Comparison of ENCODE assay signal across 14 mouse cellular contexts in genomic region chr6:12255434-12255833, GRCm38 (mm10).
DNase-seq lines count a peak whose midpoint lies in the region; ATAC-seq and TF ChIP-seq lines count a peak whose summit lies in the region.
"Had no signal": no experiment of that assay in that cellular context is flagged by ENCODE, and none has a peak within 500 bp of the region (broad histone marks: within the 10 kb centered on the region; RNA-seq: fewer than 3 reads in every experiment).

No protein-coding gene starts in this region.

- peak; percentile 56 for ATAC-seq in hindbrain, embryonic 11.5 days (ENCODE audit: low FRiP score)
- ATAC-seq in hindbrain, embryonic 16.5 days = no peak
- no peak for ATAC-seq in midbrain, embryonic 16.5 days
- ATAC-seq in hindbrain, postnatal 0 days = no peak
- ATAC-seq: intestine, postnatal 0 days had no signal

- intact Hi-C loops in left cerebral cortex, postnatal 14 days (cut with DNase I) = no loop called here

- no peaks in the 10 kb centered on the region for H3K27me3 ChIP-seq in hindbrain, embryonic 11.5 days (ENCODE audit: control insufficient read depth, insufficient read depth, low read length)
- H3K27me3 ChIP-seq in hindbrain, embryonic 16.5 days (replicated peaks; ENCODE audit: control insufficient read depth, insufficient read depth, low read length) = no peaks in the 10 kb centered on the region
- H3K27me3 ChIP-seq in midbrain, embryonic 10.5 days (ENCODE audit: low read depth, poor library complexity, severe bottlenecking) = no peaks in the 10 kb centered on the region
- H3K27me3 ChIP-seq in midbrain, embryonic 16.5 days (ENCODE audit: control insufficient read depth, insufficient read depth, low read depth, low read length) = no peaks in the 10 kb centered on the region
- H3K27me3 ChIP-seq in hindbrain, postnatal 0 days (ENCODE audit: insufficient read depth, low read length) = no peaks in the 10 kb centered on the region
- H3K27me3 ChIP-seq: limb, embryonic 13.5 days; liver, embryonic 15.5 days had no signal

- H3K27ac ChIP-seq in hindbrain, embryonic 11.5 days (ENCODE audit: low read depth, low read length) = no peak overlapping the region
- no peak overlapping the region for H3K27ac ChIP-seq in hindbrain, embryonic 16.5 days (ENCODE audit: low read depth, low read length)
- H3K27ac ChIP-seq in midbrain, embryonic 10.5 days (replicated peaks) = no peak overlapping the region
- H3K27ac ChIP-seq in midbrain, embryonic 16.5 days (ENCODE audit: low read length) = no peak overlapping the region
- H3K27ac ChIP-seq in hindbrain, postnatal 0 days = no peak overlapping the region
- H3K27ac ChIP-seq: limb, embryonic 13.5 days; liver, embryonic 15.5 days had no signal

- no peak overlapping the region for H3K4me3 ChIP-seq in hindbrain, embryonic 11.5 days (ENCODE audit: low read depth, low read length)
- H3K4me3 ChIP-seq in hindbrain, embryonic 16.5 days (ENCODE audit: low read length) = no peak overlapping the region
- no peak overlapping the region for H3K4me3 ChIP-seq in midbrain, embryonic 10.5 days
- H3K4me3 ChIP-seq in midbrain, embryonic 16.5 days (ENCODE audit: low read depth, low read length) = no peak overlapping the region
- no peak overlapping the region for H3K4me3 ChIP-seq in hindbrain, postnatal 0 days (ENCODE audit: low read length)
- H3K4me3 ChIP-seq: limb, embryonic 13.5 days; liver, embryonic 15.5 days had no signal

- TF ChIP-seq CTCF in hindbrain, postnatal 0 days (IDR thresholded peaks at IDR 0.05; ENCODE audit: low read depth) = no peak

- peak; percentile 29 for DNase-seq in hindbrain, embryonic 11.5 days (ENCODE audit: low spot score)
- peak; percentile 20 for DNase-seq in midbrain, embryonic 10.5 days (ENCODE audit: low spot score)
- peak; percentile 27 for DNase-seq in ZHBTc4 (ENCODE audit: low read depth, low spot score)
- peak; percentile 28 for DNase-seq in hindbrain, postnatal 0 days (ENCODE audit: low spot score)
- DNase-seq in left cerebral cortex, postnatal 14 days (ENCODE audit: low spot score in 2 of 2) = no peak
- DNase-seq: cerebellum, adult 9-10 months; heart, postnatal 10 days; lung, postnatal 4 days; thymus, postnatal 14 days had no signal

- H3K36me3 ChIP-seq in hindbrain, embryonic 11.5 days (ENCODE audit: control insufficient read depth, insufficient read depth, low read length) = no peaks in the 10 kb centered on the region
- no peaks in the 10 kb centered on the region for H3K36me3 ChIP-seq in hindbrain, embryonic 16.5 days (ENCODE audit: control insufficient read depth, insufficient read depth, low read length)
- H3K36me3 ChIP-seq in midbrain, embryonic 10.5 days = no peaks in the 10 kb centered on the region
- H3K36me3 ChIP-seq in midbrain, embryonic 16.5 days (ENCODE audit: control insufficient read depth, insufficient read depth, low read length) = no peaks in the 10 kb centered on the region
- no peaks in the 10 kb centered on the region for H3K36me3 ChIP-seq in hindbrain, postnatal 0 days (ENCODE audit: insufficient read depth, low read length)
- H3K36me3 ChIP-seq: limb, embryonic 13.5 days; liver, embryonic 15.5 days had no signal

- H3K9ac ChIP-seq in hindbrain, embryonic 11.5 days (ENCODE audit: low read depth, low read length) = no peak overlapping the region
- H3K9ac ChIP-seq in hindbrain, embryonic 16.5 days (ENCODE audit: low read depth, low read length) = no peak overlapping the region
- no peak overlapping the region for H3K9ac ChIP-seq in midbrain, embryonic 16.5 days (ENCODE audit: low read depth, low read length)
- H3K9ac ChIP-seq in hindbrain, postnatal 0 days (replicated peaks; ENCODE audit: low read length) = no peak overlapping the region
- H3K9ac ChIP-seq: limb, embryonic 13.5 days; liver, embryonic 15.5 days had no signal

- H3K4me2 ChIP-seq in hindbrain, embryonic 11.5 days (replicated peaks; ENCODE audit: low read depth, low read length) = no peak overlapping the region
- no peak overlapping the region for H3K4me2 ChIP-seq in hindbrain, embryonic 16.5 days (ENCODE audit: low read length)
- H3K4me2 ChIP-seq in midbrain, embryonic 16.5 days (ENCODE audit: low read length) = no peak overlapping the region
- no peak overlapping the region for H3K4me2 ChIP-seq in hindbrain, postnatal 0 days (ENCODE audit: low read depth, low read length)
- H3K4me2 ChIP-seq: limb, embryonic 13.5 days; liver, embryonic 15.5 days had no signal

- H3K9me3 ChIP-seq in hindbrain, embryonic 11.5 days (ENCODE audit: control insufficient read depth, low read length) = no peaks in the 10 kb centered on the region
- H3K9me3 ChIP-seq in hindbrain, embryonic 16.5 days (ENCODE audit: control insufficient read depth, low read length) = no peaks in the 10 kb centered on the region
- H3K9me3 ChIP-seq in midbrain, embryonic 10.5 days (replicated peaks) = no peaks in the 10 kb centered on the region
- H3K9me3 ChIP-seq in midbrain, embryonic 16.5 days (replicated peaks; ENCODE audit: control insufficient read depth, low read length, poor library complexity, severe bottlenecking) = no peaks in the 10 kb centered on the region; the same call in 1 of the 2 replicates
- H3K9me3 ChIP-seq in hindbrain, postnatal 0 days (ENCODE audit: low read length) = no peaks in the 10 kb centered on the region
- H3K9me3 ChIP-seq: limb, embryonic 13.5 days; liver, embryonic 15.5 days had no signal

- H3K4me1 ChIP-seq in hindbrain, embryonic 11.5 days (replicated peaks; ENCODE audit: control insufficient read depth, insufficient read depth, low read length) = peaks cover 6% of the 10 kb centered on the region
- no peaks in the 10 kb centered on the region; the same call in 1 of the 2 replicates for H3K4me1 ChIP-seq in hindbrain, embryonic 16.5 days (ENCODE audit: control insufficient read depth, insufficient read depth, low read depth, low read length)
- peaks cover 36% of the 10 kb centered on the region for H3K4me1 ChIP-seq in midbrain, embryonic 10.5 days
- peaks cover 15% of the 10 kb centered on the region for H3K4me1 ChIP-seq in midbrain, embryonic 16.5 days (ENCODE audit: control insufficient read depth, insufficient read depth, low read length)
- H3K4me1 ChIP-seq in hindbrain, postnatal 0 days (ENCODE audit: insufficient read depth, low read length) = no peaks in the 10 kb centered on the region
- H3K4me1 ChIP-seq: limb, embryonic 13.5 days; liver, embryonic 15.5 days had no signal

- 47% methylated on average over 1 of the region's 1 CpGs for WGBS in hindbrain, embryonic 11.5 days
- 44% methylated on average over 1 of the region's 1 CpGs for WGBS in hindbrain, embryonic 16.5 days
- 50% methylated on average over 1 of the region's 1 CpGs for WGBS in midbrain, embryonic 10.5 days
- 55% methylated on average over 1 of the region's 1 CpGs for WGBS in midbrain, embryonic 16.5 days
- 45% methylated on average over 1 of the region's 1 CpGs for WGBS in hindbrain, postnatal 0 days

Comparison
In these comparisons a context has a peak if more than half of its experiments do, and no peak if none do; other contexts are left out.
1. DNase-seq: peak in hindbrain, embryonic 11.5 days (single experiment), midbrain, embryonic 10.5 days (single experiment), ZHBTc4 (single experiment) and hindbrain, postnatal 0 days (single experiment); none in left cerebral cortex, postnatal 14 days (0 of 2).